Mouse (Mus musculus) layer of hippocampus, adult 6 months (tissue): ENCODE measurements around the gene 2310046K23Rik. TPM values are rescaled to one million over a fixed set of nuclear protein-coding genes. Genes with fewer than 3 reads are reported as not detected.

Source experiments
- long read RNA-seq, 2 experiments: library from polyadenylated mRNA; unstranded; transcript quantifications; one replicate each; pipeline ENCODE4 v2.0.0; 2019 to 2020
- polyA plus RNA-seq: library from polyadenylated mRNA; unstranded; fragments of <200 nt; fragmentation: Nextera tagmentation; gene quantifications from 2 replicates; pipeline ENCODE4 v1.2.3, GENCODE M21; 2021

Gene 2310046K23Rik
- polyA plus RNA-seq, result not detected in 2 replicates
- long read RNA-seq, experiment 1, result 0 reads
- long read RNA-seq, experiment 2, result 0 reads

DNA sequence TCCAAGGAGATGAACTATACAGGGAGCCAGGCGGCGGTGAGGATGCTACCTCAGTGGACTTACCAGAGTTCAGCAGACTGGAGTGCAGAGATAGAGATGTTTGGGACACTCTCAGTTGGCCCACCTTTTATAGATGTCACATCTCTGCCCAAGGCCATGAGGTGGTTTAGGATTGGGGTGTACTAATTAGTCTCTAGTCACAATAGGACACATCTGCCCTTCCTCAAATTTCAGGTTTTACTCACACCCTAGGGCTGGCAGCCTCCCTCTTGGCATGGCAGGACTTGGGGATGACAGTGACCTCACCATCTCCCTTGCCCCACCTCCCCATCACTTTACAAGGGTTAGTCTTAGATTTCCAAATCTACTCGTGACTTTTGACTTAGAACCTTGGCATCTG is at the start of gene 2310046K23Rik:
TSS of gene 2310046K23Rik (minus strand) at position 101 of the 400 bp plus-strand sequence.

DNA sequence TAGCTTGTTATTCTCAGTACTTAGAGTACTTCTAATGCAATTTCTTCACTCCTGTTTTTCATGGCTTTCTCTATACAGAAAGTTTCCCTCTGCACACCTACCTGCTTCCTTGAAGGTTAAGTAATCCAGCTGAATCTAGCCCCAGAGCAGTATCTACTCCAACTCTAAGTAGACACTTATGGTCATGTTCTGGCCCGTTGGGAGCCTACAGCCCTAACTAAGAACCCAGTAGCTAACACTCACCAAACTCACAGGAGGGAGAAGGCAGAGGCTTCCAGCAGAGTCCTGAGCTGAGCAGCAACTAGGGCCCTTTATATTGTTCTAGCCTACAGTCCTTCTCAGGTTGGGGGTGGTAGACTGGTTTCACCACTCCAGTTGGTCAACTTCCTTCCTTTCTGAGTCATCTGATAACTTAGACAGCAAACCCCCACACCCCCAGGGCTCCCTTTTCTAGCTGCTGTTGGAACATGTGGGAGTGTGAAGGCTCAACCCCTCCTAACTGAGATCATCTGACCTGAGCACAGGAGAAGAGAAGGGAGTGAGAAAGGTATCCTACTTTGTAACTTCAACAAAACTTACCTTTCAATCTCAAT is 39.2 kb upstream of the 2310046K23Rik start, which contains the start of gene Ivl:
TSS of gene Ivl (minus strand) at position 287 of the 593 bp plus-strand sequence.

DNA sequence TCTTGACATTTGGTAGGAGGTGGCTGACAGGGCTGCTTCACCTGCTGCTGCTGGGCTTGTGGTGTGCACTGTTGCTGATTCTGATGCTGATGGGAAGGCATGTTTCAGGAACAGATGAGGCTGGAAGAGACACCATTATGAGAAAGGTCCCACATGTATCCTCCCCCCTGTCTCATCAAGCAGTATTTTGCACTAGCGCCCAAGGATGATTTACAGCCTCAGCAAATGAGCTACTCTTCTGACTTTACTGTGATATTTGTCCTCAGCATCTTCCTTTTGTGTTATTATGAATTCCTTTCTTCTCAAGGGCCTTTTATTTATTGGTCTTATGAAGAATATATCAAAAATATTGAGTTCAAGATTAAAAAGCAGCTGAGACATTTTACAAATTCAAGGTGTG is 33.9 kb downstream of the 2310046K23Rik start, which contains the start of gene Sprr4:
TSS of gene Sprr4 (minus strand) at position 101 of the 400 bp plus-strand sequence.

DNA sequence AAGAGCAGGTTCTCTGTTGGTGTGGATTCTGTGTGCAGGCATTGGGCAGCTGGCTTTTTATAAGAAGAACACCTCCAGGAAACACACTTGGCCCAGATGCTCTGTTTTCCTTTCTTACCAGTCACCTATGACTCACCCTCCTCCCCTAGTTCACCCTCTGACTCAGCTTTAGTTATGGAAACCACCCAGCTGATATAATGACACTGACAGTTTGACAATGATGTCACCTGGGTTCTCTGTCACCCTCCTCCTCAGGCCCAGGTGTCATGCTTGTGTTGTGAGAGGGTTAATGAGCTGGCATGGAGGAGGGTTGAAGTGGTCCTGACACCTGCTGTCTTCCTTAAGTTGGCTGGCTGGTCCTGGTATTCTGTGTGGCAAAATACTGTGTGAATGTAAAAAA is 48.4 kb downstream of the 2310046K23Rik start, which contains the start of gene Sprr1a:
TSS of gene Sprr1a (minus strand) at position 33 of the 400 bp plus-strand sequence.

Other genes with a start within 250 kb of the 2310046K23Rik start
- not detected in 2 replicates for gene Sprr2a3, start 249.1 kb downstream of the 2310046K23Rik start, polyA plus RNA-seq
- gene Sprr2b, start 217.9 kb downstream of the 2310046K23Rik start, polyA plus RNA-seq, result not detected in 2 replicates
- gene Sprr2d, start 195.4 kb downstream of the 2310046K23Rik start, polyA plus RNA-seq, result not detected in 2 replicates
- gene Sprr2e, start 182.4 kb downstream of the 2310046K23Rik start, polyA plus RNA-seq, result not detected in 2 replicates
- gene Sprr2f, start 169.3 kb downstream of the 2310046K23Rik start, polyA plus RNA-seq, result not detected in 2 replicates
- not detected in 2 replicates for gene Sprr2h, start 148.8 kb downstream of the 2310046K23Rik start, polyA plus RNA-seq
- gene Sprr2i, start 126.5 kb downstream of the 2310046K23Rik start, polyA plus RNA-seq, result not detected in 2 replicates
- not detected in 2 replicates for gene Sprr2j-ps, start 116.4 kb downstream of the 2310046K23Rik start, polyA plus RNA-seq
- gene Gm9774, start 105.1 kb downstream of the 2310046K23Rik start, polyA plus RNA-seq, result 2.0 and 2.1 TPM in 2 replicates
- not detected in 2 replicates for gene Sprr2k, start 101.9 kb downstream of the 2310046K23Rik start, polyA plus RNA-seq
- gene Sprr1b, start 95.7 kb downstream of the 2310046K23Rik start, polyA plus RNA-seq, result not detected in 2 replicates
- not detected in 2 replicates for gene Sprr3, start 75.8 kb downstream of the 2310046K23Rik start, polyA plus RNA-seq
- not detected in 2 replicates for gene Sprr1a, start 48.6 kb downstream of the 2310046K23Rik start, polyA plus RNA-seq
- not detected in 2 replicates for gene Sprr4, start 34.0 kb downstream of the 2310046K23Rik start, polyA plus RNA-seq
- gene Ivl, start 39.2 kb upstream of the 2310046K23Rik start, polyA plus RNA-seq, result not detected in 2 replicates
- not detected in 2 replicates for gene Smcp, start 54.5 kb upstream of the 2310046K23Rik start, polyA plus RNA-seq
- gene 2210017I01Rik, start 73.0 kb upstream of the 2310046K23Rik start, polyA plus RNA-seq, result not detected in 2 replicates
- not detected in 2 replicates for gene Lce6a, start 87.1 kb upstream of the 2310046K23Rik start, polyA plus RNA-seq
- not detected in 2 replicates for gene Lce1a1, start 113.8 kb upstream of the 2310046K23Rik start, polyA plus RNA-seq
- not detected in 2 replicates for gene Lce1b, start 122.4 kb upstream of the 2310046K23Rik start, polyA plus RNA-seq
- gene Lce1a2, start 135.8 kb upstream of the 2310046K23Rik start, polyA plus RNA-seq, result not detected in 2 replicates
- gene Lce1c, start 144.7 kb upstream of the 2310046K23Rik start, polyA plus RNA-seq, result not detected in 2 replicates
- gene Lce1d, start 152.7 kb upstream of the 2310046K23Rik start, polyA plus RNA-seq, result not detected in 2 replicates
- gene Lce1e, start 174.6 kb upstream of the 2310046K23Rik start, polyA plus RNA-seq, result not detected in 2 replicates
- not detected in 2 replicates for gene Lce1f, start 185.8 kb upstream of the 2310046K23Rik start, polyA plus RNA-seq
- gene Gm38119, start 204.6 kb upstream of the 2310046K23Rik start, polyA plus RNA-seq, result not detected in 2 replicates
- not detected in 2 replicates for gene Lce1g, start 217.8 kb upstream of the 2310046K23Rik start, polyA plus RNA-seq
- not detected in 2 replicates for gene Lce1h, start 230.6 kb upstream of the 2310046K23Rik start, polyA plus RNA-seq
- not detected in 2 replicates for gene Lce1i, start 244.4 kb upstream of the 2310046K23Rik start, polyA plus RNA-seq